Mouse (Mus musculus): Measurements from ENCODE around the gene Wipf2. TPM values are rescaled to one million over a fixed set of nuclear protein-coding genes. Genes with fewer than 3 reads are reported as not detected.

Gene Wipf2
- total and polyA plus RNA-seq, 3 experiments = 2.9 to 7.1 TPM; not detected in 1

DNA sequence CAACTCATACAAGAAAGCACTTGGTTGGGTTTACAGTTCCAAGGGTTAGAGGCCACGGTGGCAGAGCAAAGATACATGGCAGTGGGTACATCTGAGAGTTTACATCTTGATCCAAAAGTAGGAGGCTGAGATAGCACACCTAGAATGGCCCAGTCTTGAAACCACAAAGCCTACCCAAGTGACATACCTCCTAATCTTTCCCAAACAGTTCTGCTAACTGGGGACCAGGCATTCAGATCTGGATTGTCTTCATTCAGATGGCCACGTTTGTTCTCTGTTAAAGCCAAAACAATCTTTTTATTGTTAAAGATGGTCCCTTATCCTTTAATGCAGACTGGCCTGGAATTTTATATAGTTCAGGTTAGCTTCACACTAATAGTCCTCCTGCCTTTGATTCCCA lies 35.6 kb upstream of the Wipf2 start (continued):
- TF ChIP-seq MAZ (IDR thresholded peaks at IDR 0.05; ENCODE audit: low read depth, low read length) = no peak

DNA sequence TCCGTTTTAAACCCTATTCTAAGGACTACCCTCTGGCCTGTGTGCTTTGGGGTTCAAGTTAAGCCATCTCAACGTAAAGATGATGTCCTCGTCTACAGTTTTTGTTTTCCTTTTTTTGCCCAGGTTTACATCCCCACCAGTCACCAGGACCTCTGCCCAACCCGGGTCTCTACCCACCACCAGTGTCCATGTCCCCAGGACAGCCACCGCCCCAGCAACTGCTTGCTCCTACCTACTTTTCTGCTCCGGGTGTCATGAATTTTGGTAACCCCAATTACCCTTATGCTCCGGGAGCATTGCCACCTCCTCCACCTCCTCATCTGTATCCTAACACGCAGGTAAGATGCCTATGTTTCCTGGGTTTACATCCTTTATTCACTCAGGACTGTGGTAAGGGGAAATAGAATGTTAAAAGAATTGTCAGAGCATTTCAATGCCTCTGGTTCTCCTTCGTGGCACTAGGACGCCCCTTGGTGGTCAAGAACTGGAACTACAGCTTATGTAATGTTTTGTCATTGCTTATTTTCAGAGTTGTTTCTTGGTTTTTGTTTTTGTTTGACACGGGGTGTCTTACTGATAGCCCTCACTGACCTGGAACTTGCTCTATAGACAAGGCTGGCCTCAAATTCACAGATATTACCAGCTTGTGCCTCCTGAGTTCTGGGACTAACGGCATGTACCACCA lies 34.2 kb upstream of the Wipf2 start:
- H3K36me3 ChIP-seq (ENCODE audit: control insufficient read depth in 1 of 2, insufficient read depth in 2 of 2, low read length in 2 of 2) = peaks cover 12 to 61% of the 10 kb centered on the region in 2 experiments
- peak; percentile 82 for DNase-seq (ENCODE audit: low read depth, low spot score)
- no peak overlapping the region for H3K27ac ChIP-seq (ENCODE audit: control insufficient read depth, low read depth, low read length)
- TF ChIP-seq ZC3H11A (IDR thresholded peaks at IDR 0.05; ENCODE audit: low read depth, low read length) (peak; percentile 81), MAX (IDR thresholded peaks at IDR 0.05; ENCODE audit: low read length) (no peak), POLR2AphosphoS2 (IDR thresholded peaks at IDR 0.05; ENCODE audit: low read length) (no peak), USF2 (IDR thresholded peaks at IDR 0.05; ENCODE audit: borderline replicate concordance in 1 of 2, insufficient read depth in 1 of 2, low read depth in 1 of 2, low read length in 2 of 2) (no peak), USF1 (IDR thresholded peaks at IDR 0.05; ENCODE audit: low read depth, low read length) (no peak), GABPA (IDR thresholded peaks at IDR 0.05; ENCODE audit: low read depth, low read length) (no peak), TBP (IDR thresholded peaks at IDR 0.05; ENCODE audit: low read depth, low read length) (no peak), MYC (IDR thresholded peaks at IDR 0.05; ENCODE audit: low read depth, low read length) (peak; percentile 53; the same call in 1 of the 2 replicates), SMC3 (IDR thresholded peaks at IDR 0.05; ENCODE audit: low read depth, low read length) (peak; percentile 83), UBTF (IDR thresholded peaks at IDR 0.05; ENCODE audit: borderline replicate concordance, insufficient read depth, low read depth, low read length) (no peak), GATA1 (IDR thresholded peaks at IDR 0.05; ENCODE audit: low read depth, low read length) (no peak), POLR2A (IDR thresholded peaks at IDR 0.05; ENCODE audit: control insufficient read depth in 1 of 2, insufficient read depth in 1 of 2, low read depth in 1 of 2, low read length in 2 of 2, poor library complexity in 1 of 2) (no peak), E2F4 (IDR thresholded peaks at IDR 0.05; ENCODE audit: borderline replicate concordance, low read depth, low read length) (no peak), MEF2A (IDR thresholded peaks at IDR 0.05; ENCODE audit: extremely low read depth, insufficient replicate concordance, low read depth, low read length, poor library complexity, severe bottlenecking) (no peak), SIN3A (IDR thresholded peaks at IDR 0.05; ENCODE audit: low read length) (peak; percentile 67), MAFK (IDR thresholded peaks at IDR 0.05; ENCODE audit: borderline replicate concordance, low read depth, low read length) (no peak), CHD1 (IDR thresholded peaks at IDR 0.05; ENCODE audit: low read depth, low read length) (no peak), JUND (IDR thresholded peaks at IDR 0.05; ENCODE audit: low read depth, low read length) (0 out of 2 replicates have a peak, but pooled peaks have one; percentile 25), TAL1 (IDR thresholded peaks at IDR 0.05; ENCODE audit: low read length) (no peak), POLR2AphosphoS5 (IDR thresholded peaks at IDR 0.05; ENCODE audit: borderline replicate concordance, low read depth, low read length) (no peak), CHD2 (IDR thresholded peaks at IDR 0.05; ENCODE audit: low read length) (no peak), BHLHE40 (IDR thresholded peaks at IDR 0.05; ENCODE audit: borderline replicate concordance, low read depth, low read length) (peak; percentile 30; the same call in 1 of the 2 replicates), HCFC1 (IDR thresholded peaks at IDR 0.05; ENCODE audit: low read depth, low read length) (0 out of 2 replicates have a peak, but pooled peaks have one; percentile 29), EP300 (IDR thresholded peaks at IDR 0.05; ENCODE audit: low read depth in 1 of 2, low read length in 2 of 2) (no peak), MXI1 (IDR thresholded peaks at IDR 0.05; ENCODE audit: low read depth, low read length) (no peak), ZNF384 (IDR thresholded peaks at IDR 0.05; ENCODE audit: low read depth, low read length) (no peak), NRF1 (IDR thresholded peaks at IDR 0.05; ENCODE audit: insufficient read depth, low read depth, low read length, poor library complexity, severe bottlenecking) (no peak), ETS1 (IDR thresholded peaks at IDR 0.05; ENCODE audit: low read depth, low read length) (no peak), MAZ (IDR thresholded peaks at IDR 0.05; ENCODE audit: low read depth, low read length) (no peak), ZKSCAN1 (IDR thresholded peaks at IDR 0.05; ENCODE audit: low read depth, low read length) (no peak), ZMIZ1 (IDR thresholded peaks at IDR 0.05; ENCODE audit: low read depth, low read length) (no peak), MYB (IDR thresholded peaks at IDR 0.05; ENCODE audit: low read depth, low read length) (no peak), RCOR1 (IDR thresholded peaks at IDR 0.05; ENCODE audit: low read depth, low read length) (no peak), ELF1 (IDR thresholded peaks at IDR 0.05; ENCODE audit: low read depth, low read length) (no peak)

More for the DNA sequence above, 34.2 kb upstream of the Wipf2 start:
- Histone ChIP-seq H3K9ac (ENCODE audit: control insufficient read depth, low read depth, low read length, poor library complexity, severe bottlenecking) (no peak overlapping the region), H3K4me1 (ENCODE audit: control insufficient read depth in 1 of 2, insufficient read depth in 2 of 2, low read length in 2 of 2) (peaks cover 0 to 4% of the 10 kb centered on the region in 2 experiments; a peak in 3 of 4 replicates), H3K9me3 (replicated peaks; ENCODE audit: insufficient read depth, low read length) (no peaks in the 10 kb centered on the region), H3K4me3 (ENCODE audit: control insufficient read depth in 1 of 2, insufficient read depth in 1 of 2, low read depth in 2 of 2, low read length in 2 of 2) (no peak overlapping the region), H3K27me3 (ENCODE audit: control insufficient read depth in 1 of 2, insufficient read depth in 2 of 2, low read length in 2 of 2) (no peaks in the 10 kb centered on the region), H3K79me2 (ENCODE audit: control insufficient read depth, insufficient read depth, low read length, poor library complexity) (peaks cover 11% of the 10 kb centered on the region)

Measured in MEL (cell line).